Mouse (Mus musculus) liver, adult 2 months (tissue): ENCODE measurements around the gene Itpkb.

Experiments used
- CTCF ChIP-seq: fragments of 200-500 bp; IDR thresholded peaks from 2 replicates; pipeline ENCODE4 v1.5.1; 2011; ENCODE audit warnings: low read depth, low read length, control low read depth
- POLR2A ChIP-seq: fragments of 200-500 bp; IDR thresholded peaks from 2 replicates; pipeline ENCODE4 v1.6.1; 2011; ENCODE audit warnings: low read length, control low read depth; ENCODE audit not compliant: insufficient read depth; ENCODE audit errors: extremely low read depth

DNA sequence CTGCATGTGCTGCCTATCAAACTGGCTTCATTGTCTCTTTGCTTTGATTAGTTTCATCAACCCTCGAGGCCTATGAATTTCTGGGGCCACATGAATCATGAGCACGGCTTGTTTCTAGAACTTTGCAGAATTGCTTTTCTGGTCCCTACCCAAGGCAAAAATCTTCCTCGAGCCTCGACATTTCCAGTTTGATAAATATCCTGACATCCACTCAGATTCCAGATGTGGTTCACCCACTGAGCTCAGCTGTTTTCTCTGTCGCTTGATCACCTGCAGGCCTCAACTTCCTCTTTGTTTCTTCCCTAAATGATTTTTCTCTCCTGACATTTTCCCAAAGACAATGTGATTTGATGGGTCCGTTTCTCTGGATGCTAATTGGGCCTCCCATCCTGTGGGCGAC lies 42.1 kb upstream of the Itpkb start:
- TF ChIP-seq CTCF (no peak), POLR2A (no peak)
